Comparison of ENCODE assay signal across 8 mouse cellular contexts in the genomic region with DNA sequence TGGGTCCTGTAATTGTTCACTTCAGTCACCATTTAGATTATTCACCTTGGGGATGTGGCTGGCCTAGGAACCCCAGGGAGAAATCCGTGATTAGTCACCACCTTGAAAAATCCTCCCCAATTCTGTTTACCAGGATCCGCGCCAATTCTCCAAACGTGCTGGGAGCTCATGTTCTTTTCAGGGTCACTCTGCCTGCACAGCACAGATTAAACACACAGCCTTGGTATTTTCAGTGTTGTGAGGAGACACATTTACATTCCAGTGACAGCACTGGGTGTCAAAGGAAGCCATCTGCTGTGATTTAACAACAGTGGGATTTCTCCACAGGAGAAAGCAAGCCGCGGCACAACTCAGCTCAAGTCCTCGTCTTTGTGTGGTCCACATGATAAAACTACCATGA.
DNase-seq lines count a peak whose midpoint lies in the region; ATAC-seq and TF ChIP-seq lines count a peak whose summit lies in the region.

No protein-coding gene starts in this region.

- no peaks in the 10 kb centered on the region for H3K36me3 ChIP-seq in embryonic facial prominence, embryonic 14.5 days (ENCODE audit: control insufficient read depth, insufficient read depth, low read length)
- no peaks in the 10 kb centered on the region for H3K36me3 ChIP-seq in embryonic facial prominence, embryonic 10.5 days (replicated peaks)
- no peaks in the 10 kb centered on the region for H3K36me3 ChIP-seq in testis, adult 2 months (ENCODE audit: control insufficient read depth, insufficient read depth, low read length)
- H3K36me3 ChIP-seq in liver, postnatal 0 days (replicated peaks; ENCODE audit: insufficient read depth, low read length) = no peaks in the 10 kb centered on the region

- no peak overlapping the region for H3K9ac ChIP-seq in embryonic facial prominence, embryonic 14.5 days (ENCODE audit: low read depth, low read length)
- H3K9ac ChIP-seq in liver, postnatal 0 days (replicated peaks) = no peak overlapping the region

- H3K27me3 ChIP-seq in embryonic facial prominence, embryonic 14.5 days (replicated peaks; ENCODE audit: control insufficient read depth, insufficient read depth, low read length) = no peaks in the 10 kb centered on the region
- no peaks in the 10 kb centered on the region for H3K27me3 ChIP-seq in embryonic facial prominence, embryonic 10.5 days (replicated peaks; ENCODE audit: low read depth, poor library complexity, severe bottlenecking)
- no peaks in the 10 kb centered on the region for H3K27me3 ChIP-seq in testis, adult 2 months (ENCODE audit: control insufficient read depth, insufficient read depth, low read length)
- H3K27me3 ChIP-seq in liver, postnatal 0 days (ENCODE audit: insufficient read depth, low read length) = no peaks in the 10 kb centered on the region

- peak; percentile 19 for DNase-seq in embryonic facial prominence, embryonic 14.5 days (ENCODE audit: low spot score)
- DNase-seq in embryonic facial prominence, embryonic 10.5 days (ENCODE audit: low spot score) = no peak
- DNase-seq in adrenal gland, adult (ENCODE audit: inconsistent age in 2 of 2, low spot score in 1 of 2) = peak; percentile 88 to 90
- DNase-seq in frontal cortex, postnatal 36 days (ENCODE audit: low spot score in 2 of 2) = peak; percentile 28 to 60
- DNase-seq in mesoderm, embryonic 11.5 days (ENCODE audit: low read depth, low spot score) = peak; percentile 33
- DNase-seq in liver, postnatal 0 days = no peak
- no peak for DNase-seq in spleen, postnatal 14 days (ENCODE audit: low spot score in 2 of 2)

- no peak overlapping the region for H3K27ac ChIP-seq in embryonic facial prominence, embryonic 14.5 days (replicated peaks; ENCODE audit: low read depth, low read length)
- H3K27ac ChIP-seq in embryonic facial prominence, embryonic 10.5 days (replicated peaks) = no peak overlapping the region
- H3K27ac ChIP-seq in testis, adult 2 months (ENCODE audit: control insufficient read depth, insufficient read depth, low read depth, low read length) = peak overlapping the region; percentile 73
- no peak overlapping the region for H3K27ac ChIP-seq in liver, postnatal 0 days (ENCODE audit: low read depth)

- ATAC-seq in embryonic facial prominence, embryonic 14.5 days (ENCODE audit: low read depth) = no peak
- ATAC-seq in liver, postnatal 0 days = no peak

- WGBS in embryonic facial prominence, embryonic 14.5 days = 38% methylated on average over 7 of the region's 7 CpGs
- 40% methylated on average over 7 of the region's 7 CpGs for WGBS in embryonic facial prominence, embryonic 10.5 days
- WGBS in liver, postnatal 0 days (ENCODE audit: insufficient replicate concordance) = 56% methylated on average over 7 of the region's 7 CpGs

- peaks cover 15% of the 10 kb centered on the region; the same call in 1 of the 2 replicates for H3K4me1 ChIP-seq in embryonic facial prominence, embryonic 14.5 days (ENCODE audit: control insufficient read depth, insufficient read depth, low read length)
- peaks cover 28% of the 10 kb centered on the region for H3K4me1 ChIP-seq in embryonic facial prominence, embryonic 10.5 days
- peaks cover 3% of the 10 kb centered on the region for H3K4me1 ChIP-seq in testis, adult 2 months (ENCODE audit: control insufficient read depth, insufficient read depth, low read length)
- no peaks in the 10 kb centered on the region; the same call in 1 of the 2 replicates for H3K4me1 ChIP-seq in liver, postnatal 0 days (ENCODE audit: insufficient read depth)

- no peak for TF ChIP-seq CTCF in testis, adult 2 months (IDR thresholded peaks at IDR 0.05; ENCODE audit: control insufficient read depth, insufficient read depth, insufficient replicate concordance, low read depth, low read length)
- TF ChIP-seq CTCF in liver, postnatal 0 days (IDR thresholded peaks at IDR 0.05; ENCODE audit: low read depth) = no peak

- no peak overlapping the region for H3K4me3 ChIP-seq in embryonic facial prominence, embryonic 14.5 days (ENCODE audit: low read depth, low read length)
- H3K4me3 ChIP-seq in embryonic facial prominence, embryonic 10.5 days = no peak overlapping the region
- no peak overlapping the region for H3K4me3 ChIP-seq in testis, adult 2 months (ENCODE audit: control insufficient read depth, low read depth, low read length)
- H3K4me3 ChIP-seq in liver, postnatal 0 days (ENCODE audit: low read depth, low read length) = no peak overlapping the region

- no peak for TF ChIP-seq POLR2A in testis, adult 2 months (IDR thresholded peaks at IDR 0.05; ENCODE audit: control insufficient read depth, low read depth, low read length)

- no peaks in the 10 kb centered on the region for H3K9me3 ChIP-seq in embryonic facial prominence, embryonic 14.5 days (ENCODE audit: control insufficient read depth, low read length)
- no peaks in the 10 kb centered on the region for H3K9me3 ChIP-seq in embryonic facial prominence, embryonic 10.5 days
- no peaks in the 10 kb centered on the region for H3K9me3 ChIP-seq in liver, postnatal 0 days (ENCODE audit: low read length)

- H3K4me2 ChIP-seq in embryonic facial prominence, embryonic 14.5 days (ENCODE audit: low read depth, low read length) = no peak overlapping the region
- H3K4me2 ChIP-seq in liver, postnatal 0 days (ENCODE audit: low read depth, low read length) = no peak overlapping the region

- TF ChIP-seq EP300 in liver, postnatal 0 days (IDR thresholded peaks at IDR 0.05; ENCODE audit: low read depth) = no peak

Comparison
In these comparisons a context has a peak if more than half of its experiments do, and no peak if none do; other contexts are left out.
1. DNase-seq: peak in embryonic facial prominence, embryonic 14.5 days (single experiment), adrenal gland, adult (2 of 2), frontal cortex, postnatal 36 days (2 of 2) and mesoderm, embryonic 11.5 days (single experiment); none in embryonic facial prominence, embryonic 10.5 days (single experiment), liver, postnatal 0 days (single experiment) and spleen, postnatal 14 days (0 of 2).